Mouse (Mus musculus) heart, embryonic 14.5 days (tissue): ENCODE measurements at regions not wholly inside any gene's neighbourhood (a gene's known extent, or its start where the extent isn't known, plus 50 kb on each side); places are given as distances from the start of the nearest gene placed in this dataset.

Experiments
- ATAC-seq: fragments of 200-750 bp; cut with Nextera tagmentation; 2 replicates; pipeline ENCODE4 v1.8.0; 2017; ENCODE audit warnings: low read depth, moderate TSS enrichment; ENCODE audit not compliant: insufficient number of reproducible peaks, insufficient read depth, low FRiP score
- H3K27ac ChIP-seq, 2 experiments: fragments of 200-500 bp in 1 of 2; fragments of 300-500 bp in 1 of 2; sonication (generic) in 1 of 2; replicated peaks in 1 of 2; 2 replicates each; pipeline ENCODE4 v1.5.1; 2012 to 2014; ENCODE audit warnings: low read depth in 2 of 2, low read length in 2 of 2, control low read depth in 1 of 2, mild to moderate bottlenecking in 1 of 2, mixed read lengths in 1 of 2; ENCODE audit not compliant: control insufficient read depth in 1 of 2, insufficient read depth in 1 of 2
- H3K27me3 ChIP-seq: fragments of 300-500 bp; sonication (generic); 2 replicates; pipeline ENCODE4 v1.6.1; 2014; ENCODE audit warnings: mild to moderate bottlenecking, low read length, control low read depth; ENCODE audit not compliant: control insufficient read depth, insufficient read depth
- H3K36me3 ChIP-seq: fragments of 300-500 bp; sonication (generic); 2 replicates; pipeline ENCODE4 v1.6.1; 2014; ENCODE audit warnings: mild to moderate bottlenecking, control low read depth, low read length, mixed read lengths; ENCODE audit not compliant: control insufficient read depth, insufficient read depth
- H3K4me1 ChIP-seq, 2 experiments: fragments of 200-500 bp in 1 of 2; fragments of 300-500 bp in 1 of 2; sonication (generic) in 1 of 2; 2 replicates each; pipeline ENCODE4 v1.6.1; 2012 to 2014; ENCODE audit warnings: low read length in 2 of 2, control low read depth in 1 of 2, mixed read lengths in 1 of 2; ENCODE audit not compliant: control insufficient read depth in 2 of 2, insufficient read depth in 2 of 2
- H3K4me2 ChIP-seq: fragments of 300-500 bp; sonication (generic); 2 replicates; pipeline ENCODE4 v1.6.1; 2014; ENCODE audit warnings: mild to moderate bottlenecking, low read length
- H3K4me3 ChIP-seq, 2 experiments: fragments of 200-500 bp in 1 of 2; fragments of 300-500 bp in 1 of 2; sonication (generic) in 1 of 2; 2 replicates each; pipeline ENCODE4 v1.5.1; 2012 to 2014; ENCODE audit warnings: low read length in 2 of 2, mild to moderate bottlenecking in 2 of 2, control low read depth in 1 of 2, low read depth in 1 of 2, moderate library complexity in 1 of 2; ENCODE audit not compliant: control insufficient read depth in 1 of 2, insufficient read depth in 1 of 2
- H3K9ac ChIP-seq: fragments of 300-500 bp; sonication (generic); 2 replicates; pipeline ENCODE4 v1.6.1; 2014; ENCODE audit warnings: mild to moderate bottlenecking, low read length
- H3K9me3 ChIP-seq: fragments of 300-500 bp; sonication (generic); 2 replicates; pipeline ENCODE4 v1.6.1; 2016; ENCODE audit warnings: low read length, control low read depth; ENCODE audit not compliant: control insufficient read depth
- WGBS: fragments of 180-500 bp; shearing (Covaris S2); extraction: QIAGEN DNeasy Blood & Tissue Kit; methylation state at CpG from one replicate; pipeline ENCODE4 v1.1.7; 2014; 5-methylcytosine and 5-hydroxymethylcytosine counted together

DNA sequence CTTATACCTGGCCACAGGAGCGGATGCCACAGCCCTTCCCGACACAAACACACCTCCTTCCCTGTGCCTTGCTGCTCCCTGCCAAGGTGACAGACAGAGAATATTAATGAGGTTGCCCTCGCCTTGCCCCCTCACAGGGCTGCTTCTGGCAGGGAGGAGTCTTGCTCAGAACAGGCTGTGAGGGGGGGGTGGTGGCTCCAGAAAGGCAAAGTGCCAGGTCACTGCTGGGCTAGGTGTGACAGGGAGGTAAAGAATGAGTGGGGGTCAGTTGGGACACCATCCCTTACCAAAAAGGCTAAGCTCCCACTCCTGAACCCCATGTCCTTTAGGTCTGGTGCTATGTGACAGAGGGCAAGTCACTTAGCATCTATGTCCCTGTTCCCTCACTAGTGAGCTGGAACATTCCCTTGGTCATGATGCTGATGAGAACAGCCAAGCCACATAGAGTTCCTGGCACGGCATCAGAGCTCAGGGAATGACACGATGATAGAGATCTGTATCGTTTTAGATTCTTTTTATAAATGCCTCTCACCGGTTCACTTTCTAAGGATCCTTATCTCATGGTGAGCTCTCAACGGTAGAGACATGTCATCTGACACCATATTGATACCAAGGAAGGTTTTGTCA, 53.9 kb upstream of the Disp3 start:
- Histone ChIP-seq H3K9me3 (no peaks in the 10 kb centered on the region), H3K9ac (no peak overlapping the region), H3K27me3 (no peaks in the 10 kb centered on the region), H3K27ac (no peak overlapping the region), H3K4me1 (no peaks in the 10 kb centered on the region), H3K36me3 (no peaks in the 10 kb centered on the region), H3K4me3 (no peak overlapping the region), H3K4me2 (no peak overlapping the region)
- ATAC-seq: no peak
- 63% methylated on average over 8 of the region's 8 CpGs for whole genome bisulfite sequencing

DNA sequence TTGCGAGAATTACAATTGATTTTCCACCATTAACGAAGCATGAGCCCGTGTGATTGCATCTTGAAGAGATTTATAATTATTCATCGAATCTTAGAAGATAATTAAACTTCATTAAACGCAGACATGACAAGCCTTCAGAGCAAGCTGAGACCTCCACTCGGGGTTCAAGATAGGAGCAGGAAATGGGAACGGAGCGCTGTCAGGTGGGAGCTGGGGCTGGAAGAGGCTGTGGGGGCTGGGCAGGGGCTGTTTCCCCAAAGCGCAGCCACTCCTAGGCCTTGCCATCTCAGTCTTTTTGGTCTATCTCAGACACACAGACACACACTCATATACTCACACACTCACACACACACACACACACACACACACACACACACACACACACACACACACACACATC, 52.6 kb upstream of the Disp3 start:
- no peak overlapping the region for H3K4me2 ChIP-seq
- H3K36me3 ChIP-seq: no peaks in the 10 kb centered on the region
- no peaks in the 10 kb centered on the region for H3K4me1 ChIP-seq
- no peak overlapping the region for H3K4me3 ChIP-seq
- no peak overlapping the region for H3K27ac ChIP-seq
- ATAC-seq: no peak
- no peak overlapping the region for H3K9ac ChIP-seq
- no peaks in the 10 kb centered on the region for H3K9me3 ChIP-seq
- 66% methylated on average over 9 of the region's 9 CpGs for WGBS
- H3K27me3 ChIP-seq: no peaks in the 10 kb centered on the region

DNA sequence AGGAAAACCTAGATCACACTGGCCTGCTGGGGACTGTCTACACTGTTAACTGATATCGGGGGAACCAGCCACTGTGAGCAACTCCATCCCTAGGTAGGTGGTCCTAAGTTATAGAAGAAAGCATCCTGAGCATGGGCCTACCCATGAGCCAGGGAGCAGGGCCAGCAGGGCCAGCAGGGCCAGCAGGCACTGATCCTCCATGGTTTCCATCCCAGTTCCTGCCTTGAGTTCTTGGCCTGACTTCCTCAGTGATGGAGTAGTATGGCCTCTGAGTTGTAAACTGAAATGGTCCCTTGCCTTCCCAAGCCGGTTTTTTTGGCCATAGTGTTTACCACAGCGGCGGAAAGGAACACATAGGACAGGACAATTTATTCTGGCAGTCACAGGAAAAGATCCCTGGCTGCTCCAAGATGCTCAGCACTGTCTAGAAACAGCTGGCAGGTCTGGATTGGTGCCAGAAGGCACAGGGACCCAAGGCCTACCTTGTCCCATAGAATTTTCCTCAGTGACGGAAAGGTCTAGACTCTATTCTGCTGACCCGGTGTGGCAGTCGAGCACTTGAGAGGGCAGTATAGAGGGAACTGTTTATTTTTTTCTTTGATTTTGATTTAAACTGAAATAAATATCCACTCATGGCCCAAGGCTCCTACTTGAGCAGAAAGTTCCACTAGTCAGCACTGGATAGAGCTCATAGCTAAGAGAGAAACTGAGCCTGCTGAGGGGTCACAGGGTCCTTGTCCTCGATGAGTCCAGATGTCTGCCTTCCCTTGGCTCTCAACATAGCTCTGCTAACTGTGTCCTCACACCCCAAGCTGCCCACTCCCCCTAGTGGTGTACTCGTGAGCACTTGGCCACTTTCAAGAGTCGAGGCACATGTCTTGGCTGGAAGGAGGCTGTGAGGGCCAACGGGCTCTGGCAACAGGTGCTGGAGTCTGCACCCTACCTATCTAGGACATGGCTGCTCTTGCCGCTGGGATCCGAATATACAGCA, 50.4 kb upstream of the Disp3 start:
- Histone ChIP-seq H3K4me3 (no peak overlapping the region), H3K9ac (no peak overlapping the region), H3K27me3 (no peaks in the 10 kb centered on the region), H3K9me3 (no peaks in the 10 kb centered on the region), H3K4me2 (no peak overlapping the region), H3K27ac (no peak overlapping the region), H3K4me1 (no peaks in the 10 kb centered on the region), H3K36me3 (no peaks in the 10 kb centered on the region)
- 63% methylated on average over 13 of the region's 13 CpGs for WGBS
- ATAC-seq: no peak
